Mouse (Mus musculus): Measurements from ENCODE around the gene Gm20773.
"Not testable (repeated sequence)": the region's sequence is repeated elsewhere in the genome, so short reads cannot be mapped to it uniquely, and the experiment has no call there.

Gm20773 gene

GRCm38 (mm10) chrY:13493726-13494125 is at the start of gene Gm20773:
Gene Gm20773 (plus strand): TSS chrY:13494026.
- not testable (repeated sequence) for DNase-seq (ENCODE audit: low read depth, low spot score)

GRCm38 (mm10) chrY:13465479-13465878 is 28.3 kb upstream of the Gm20773 start, which contains the start of gene Gm21866:
Gene Gm21866 (minus strand): TSS chrY:13465579.
- not testable (repeated sequence) for DNase-seq (ENCODE audit: low read depth, low spot score)

Measured in CD4-positive helper T cell, adult 2 months (primary cell).